Mouse (Mus musculus): ENCODE data around the gene Gm17949. TPM values are rescaled to one million over a fixed set of nuclear protein-coding genes. Genes with fewer than 3 reads are reported as not detected.
A peak's percentile ranks its signal among the peaks of the same experiment; 100 is the strongest.

Gene Gm17949
- total RNA-seq, 2 experiments from 2014 or later: 0.49 TPM; not detected in 1

GRCm38 (mm10) chr17:56995046-56995445 is 16.2 kb upstream of the Gm17949 start:
- TF ChIP-seq CTCF (IDR thresholded peaks at IDR 0.05): no peak
- intact Hi-C loops (cut with DNase I): loop anchor here (5.0 to 10.0 kb wide), 3 partner anchors 172 to 340 kb away; partner anchors contain the start of genes Gpr108 and Trip10
- Histone ChIP-seq H3K27ac (no peak overlapping the region), H3K4me3 (no peak overlapping the region)
- DNase-seq (ENCODE audit: extremely low spot score in 1 of 2, low spot score in 2 of 2): no peak

DNA sequence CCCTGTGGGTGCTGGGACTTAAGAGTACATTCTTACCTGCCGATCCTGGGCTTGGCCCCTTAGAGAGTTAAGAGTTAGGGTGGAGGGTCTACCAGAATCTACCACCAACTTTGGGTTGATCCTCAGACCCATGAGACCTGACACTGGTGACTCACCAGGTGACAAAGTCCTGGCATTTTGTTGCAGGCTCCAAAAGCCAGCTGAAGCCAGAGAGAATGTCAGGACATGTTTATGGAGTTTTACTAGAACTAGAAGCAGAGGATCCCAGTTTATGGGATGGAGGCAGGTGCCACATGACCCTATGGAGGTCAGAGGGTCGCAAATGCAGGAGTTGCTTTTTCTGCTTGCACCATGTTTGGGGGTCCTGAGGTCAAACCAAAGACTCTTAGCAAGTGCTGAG is 14.8 kb upstream of the Gm17949 start:
- H3K27ac ChIP-seq: peak overlapping the region; percentile 89
- H3K4me3 ChIP-seq: peak overlapping the region; percentile 85
- TF ChIP-seq CTCF (IDR thresholded peaks at IDR 0.05): no peak
- DNase-seq (ENCODE audit: extremely low spot score in 1 of 2, low spot score in 2 of 2): no peak
- intact Hi-C loops (cut with DNase I): loop anchor here (5.0 to 10.0 kb wide), 3 partner anchors 171 to 338 kb away; partner anchors contain the start of genes Gpr108 and Trip10

DNA sequence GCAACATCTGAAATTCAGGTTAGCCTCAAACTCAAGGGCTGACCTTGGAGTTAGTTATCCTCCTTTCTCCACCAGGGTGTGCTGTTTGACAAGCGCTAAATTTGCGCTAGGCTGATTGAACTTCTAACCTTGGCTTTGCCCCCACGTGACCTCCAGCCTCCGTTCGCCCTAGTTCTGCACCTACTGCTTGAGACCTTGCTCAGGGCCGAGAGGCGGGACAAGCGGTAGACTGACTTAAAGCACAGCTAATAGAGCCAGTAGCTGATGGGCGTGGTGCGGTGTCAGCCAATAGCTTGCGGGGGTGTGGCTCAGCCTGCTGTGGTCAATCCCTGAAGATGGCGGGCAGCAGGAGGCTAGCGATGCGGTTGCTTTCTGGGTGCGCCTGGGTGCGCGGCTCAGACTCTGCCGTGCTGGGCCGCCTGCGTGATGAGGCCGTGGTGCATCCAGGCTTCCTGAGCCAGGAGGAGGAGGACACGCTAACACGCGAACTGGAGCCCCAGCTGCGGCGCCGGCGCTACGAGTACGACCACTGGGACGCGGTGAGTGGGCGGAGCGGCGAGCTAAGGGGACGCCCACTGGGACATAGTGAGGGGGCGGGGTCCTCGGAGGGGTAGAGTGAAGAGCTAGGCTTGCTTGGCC is 14.1 kb upstream of the Gm17949 start, which contains the start of gene Alkbh7:
TSS of gene Alkbh7 (plus strand) at position 311 of the 639 bp plus-strand sequence.
- intact Hi-C loops (cut with DNase I): loop anchor here (5.0 to 10.0 kb wide), 3 partner anchors 170 to 338 kb away; partner anchors contain the start of genes Gpr108 and Trip10
- Histone ChIP-seq H3K27ac (peak within 1 kb of the TSS; percentile 89), H3K4me3 (peak within 1 kb of the TSS; percentile 85)
- peak; percentile 64 for TF ChIP-seq CTCF (IDR thresholded peaks at IDR 0.05)
- peak; percentile 88 to 92 for DNase-seq (ENCODE audit: extremely low spot score in 1 of 2, low spot score in 2 of 2)

- no peak for DNase-seq (ENCODE audit: extremely low spot score in 1 of 2, low spot score in 2 of 2)
- intact Hi-C loops (cut with DNase I): loop anchor here (5.0 to 10.0 kb wide), 3 partner anchors 168 to 335 kb away; partner anchors contain the start of genes Gpr108 and Trip10
- TF ChIP-seq CTCF (IDR thresholded peaks at IDR 0.05): no peak
- Histone ChIP-seq H3K4me3 (no peak overlapping the region), H3K27ac (no peak overlapping the region)
Measured at GRCm38 (mm10) chr17:56999414-56999813, 11.9 kb upstream of the Gm17949 start.

GRCm38 (mm10) chr17:56999968-57000609 is 11.2 kb upstream of the Gm17949 start, which contains the start of gene Pspn:
Pspn (minus strand) TSS chr17:57000018.
- DNase-seq (ENCODE audit: extremely low spot score in 1 of 2, low spot score in 2 of 2): no peak
- no peak for TF ChIP-seq CTCF (IDR thresholded peaks at IDR 0.05)
- Histone ChIP-seq H3K4me3 (no peak within 1 kb of the TSS), H3K27ac (no peak within 1 kb of the TSS)
- intact Hi-C loops (cut with DNase I): loop anchor here (5.0 to 10.0 kb wide), 4 partner anchors 167 to 335 kb away; partner anchors contain the start of genes Gpr108 and Trip10

DNA sequence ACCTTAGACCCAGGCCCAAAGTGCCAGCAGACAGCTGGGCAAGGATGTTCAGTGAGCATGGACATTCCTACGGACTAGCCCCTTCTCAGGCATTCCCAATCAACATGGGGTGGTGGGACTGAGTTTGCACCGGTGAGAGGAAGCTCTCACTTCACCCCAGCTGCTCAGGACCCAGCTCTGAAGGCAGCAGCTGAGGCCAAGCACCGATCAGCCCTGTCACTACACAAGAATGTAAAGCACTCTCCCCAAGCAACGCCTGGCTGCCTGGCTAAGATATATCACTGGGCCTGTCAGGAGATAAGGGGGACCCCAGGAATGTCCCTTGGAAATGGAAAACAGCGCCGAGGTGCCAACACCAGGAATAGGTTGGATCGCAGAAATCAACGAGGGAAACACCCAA is 10.0 kb upstream of the Gm17949 start:
- no peak for DNase-seq (ENCODE audit: extremely low spot score in 1 of 2, low spot score in 2 of 2)
- intact Hi-C loops (cut with DNase I): loop anchor here (5.0 kb wide), 1 partner anchor 194 kb away; no protein-coding TSS in a partner anchor
- Histone ChIP-seq H3K4me3 (no peak overlapping the region), H3K27ac (no peak overlapping the region)
- no peak for TF ChIP-seq CTCF (IDR thresholded peaks at IDR 0.05)

GRCm38 (mm10) chr17:57003994-57004393 is 7.3 kb upstream of the Gm17949 start:
- Histone ChIP-seq H3K4me3 (no peak overlapping the region), H3K27ac (no peak overlapping the region)
- TF ChIP-seq CTCF (IDR thresholded peaks at IDR 0.05): no peak
- intact Hi-C loops (cut with DNase I): loop anchor here (5.0 kb wide), 1 partner anchor 197 kb away; no protein-coding TSS in a partner anchor
- DNase-seq (ENCODE audit: extremely low spot score in 1 of 2, low spot score in 2 of 2): no peak

DNA sequence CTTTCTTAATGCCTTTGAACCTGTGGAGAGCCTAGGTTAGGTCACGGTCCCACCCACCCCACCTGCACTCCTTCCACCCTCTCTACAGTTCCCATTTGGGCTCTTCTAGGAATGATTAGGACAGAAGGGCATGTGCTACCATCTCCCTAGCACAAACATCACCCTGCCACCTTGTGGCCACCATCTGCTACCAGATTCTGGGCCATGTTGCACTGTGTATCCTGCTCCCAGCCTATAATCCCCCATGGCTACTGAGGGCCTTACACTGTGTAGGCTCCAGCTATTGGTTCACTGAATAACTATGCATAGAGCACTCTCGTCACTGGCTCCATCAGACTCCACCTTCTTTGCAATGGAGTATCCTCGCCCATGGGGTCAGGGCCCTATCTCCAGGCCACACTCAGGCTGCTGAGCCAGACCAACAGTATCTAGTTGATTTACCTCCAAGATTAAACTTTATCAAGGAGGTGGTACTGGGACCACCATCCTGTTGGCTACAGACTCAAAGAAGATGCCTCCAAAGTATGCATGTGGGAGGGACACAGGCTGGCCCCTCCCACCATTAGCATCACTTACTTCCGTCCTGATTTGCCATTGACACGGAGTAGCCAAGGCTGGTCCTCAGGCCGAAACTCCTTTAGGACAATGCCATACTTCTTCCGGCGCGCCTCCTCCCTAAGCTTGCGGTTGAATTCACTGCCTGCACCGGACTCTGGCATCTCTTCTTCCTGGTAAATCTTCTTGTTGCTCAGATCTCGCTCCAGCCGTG is 3.9 kb upstream of the Gm17949 start:
- Histone ChIP-seq H3K27ac (no peak overlapping the region), H3K4me3 (no peak overlapping the region)
- peak; percentile 10; the same call in 1 of the 2 replicates for TF ChIP-seq CTCF (IDR thresholded peaks at IDR 0.05)
- intact Hi-C loops (cut with DNase I): no loop called here
- DNase-seq (ENCODE audit: extremely low spot score in 1 of 2, low spot score in 2 of 2): no peak

DNA sequence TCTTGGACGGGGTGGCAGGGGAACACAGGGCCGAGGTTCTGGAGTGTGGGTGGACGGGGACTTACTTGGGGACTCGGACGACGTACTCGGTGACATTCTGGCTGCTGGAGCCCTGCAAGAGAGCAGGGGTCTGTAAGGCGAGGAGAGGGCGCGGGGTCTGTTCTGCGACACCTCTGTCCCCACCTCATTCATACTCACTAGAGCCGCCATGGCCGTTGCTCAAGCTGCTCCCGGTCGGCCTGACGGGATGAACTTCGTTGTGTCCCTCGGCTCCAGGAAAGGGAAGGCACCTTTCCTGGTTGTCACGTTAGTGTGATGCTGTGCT is 396 bp upstream of the Gm17949 start:
- TF ChIP-seq CTCF (IDR thresholded peaks at IDR 0.05): no peak
- peak overlapping the region; percentile 89 for H3K27ac ChIP-seq
- peak overlapping the region; percentile 82 for H3K4me3 ChIP-seq
- intact Hi-C loops (cut with DNase I): loop anchor here (1.0 kb wide), 2 partner anchors 20 to 21 kb away; partner anchors contain the start of genes Clpp and Khsrp
- no peak for DNase-seq (ENCODE audit: extremely low spot score in 1 of 2, low spot score in 2 of 2)

GRCm38 (mm10) chr17:57012245-57012795 is 1.1 kb downstream of the Gm17949 start:
- Histone ChIP-seq H3K27ac (peak overlapping the region; percentile 99), H3K4me3 (peak overlapping the region; percentile 82)
- no peak for DNase-seq (ENCODE audit: extremely low spot score in 1 of 2, low spot score in 2 of 2)
- no peak for TF ChIP-seq CTCF (IDR thresholded peaks at IDR 0.05)
- intact Hi-C loops (cut with DNase I): no loop called here

GRCm38 (mm10) chr17:57019693-57020092 is 8.4 kb downstream of the Gm17949 start:
- no peak for DNase-seq (ENCODE audit: extremely low spot score in 1 of 2, low spot score in 2 of 2)
- Histone ChIP-seq H3K4me3 (no peak overlapping the region), H3K27ac (no peak overlapping the region)
- intact Hi-C loops (cut with DNase I): no loop called here
- no peak for TF ChIP-seq CTCF (IDR thresholded peaks at IDR 0.05)

Data from left cerebral cortex, adult 2 months (tissue).